Mouse (Mus musculus) cortical plate, adult 2 months (tissue): ENCODE measurements at regions not wholly inside any gene's neighbourhood (a gene's known extent, or its start where the extent isn't known, plus 50 kb on each side); places are given as distances from the start of the nearest gene placed in this dataset.

Experiments
- CTCF ChIP-seq: fragments of 200-500 bp; IDR thresholded peaks from 2 replicates; pipeline ENCODE4 v1.5.1; 2011; ENCODE audit warnings: mild to moderate bottlenecking, control low read depth, low read length; ENCODE audit not compliant: insufficient read depth; ENCODE audit errors: extremely low read depth
- POLR2A ChIP-seq: fragments of 200-500 bp; IDR thresholded peaks from 2 replicates; pipeline ENCODE4 v1.6.1; 2011; ENCODE audit warnings: mild to moderate bottlenecking, low read length, control low read depth; ENCODE audit not compliant: insufficient read depth; ENCODE audit errors: extremely low read depth

GRCm38 (mm10) chr9:112951567-112951966 is 715.8 kb upstream of the Arpp21 start:
- TF ChIP-seq CTCF, result no peak
- no peak for TF ChIP-seq POLR2A
